Mouse (Mus musculus) stomach, embryonic 14.5 days (tissue): ENCODE data around the gene Jade1. TPM values are rescaled to one million over a fixed set of nuclear protein-coding genes. Genes with fewer than 3 reads are reported as not detected.

Experiments
- polyA plus RNA-seq: library from polyadenylated mRNA; unstranded; fragments of >200 nt; fragmentation: Nextera tagmentation; extraction: Ambion mirVana; gene quantifications from 2 replicates; pipeline ENCODE4 v1.2.1, GENCODE M21; 2014

The Jade1 gene
- polyA plus RNA-seq, 1 experiment from 2014 or later, result 12.1 TPM

Other genes starting within 250 kb of the Jade1 start
- 22.9 and 24.7 TPM in 2 replicates for gene Sclt1, start 186.8 kb downstream of the Jade1 start, polyA plus RNA-seq
- 18.5 and 19.5 TPM in 2 replicates for gene D3Ertd751e, start 186.9 kb downstream of the Jade1 start, polyA plus RNA-seq